Mouse (Mus musculus) limb, embryonic 13.5 days (tissue): Measurements from ENCODE around the gene Bag3. TPM values are rescaled to one million over a fixed set of nuclear protein-coding genes. Genes with fewer than 3 reads are reported as not detected.

Experiments
- ATAC-seq: fragments of 200-750 bp; cut with Nextera tagmentation; 2 replicates; pipeline ENCODE4 v1.8.0; 2017; ENCODE audit warnings: low read depth, moderate number of reproducible peaks, moderate TSS enrichment; ENCODE audit not compliant: low FRiP score
- H3K27ac ChIP-seq: fragments of 300-500 bp; sonication (generic); 2 replicates; pipeline ENCODE4 v1.5.1; 2015; ENCODE audit warnings: inconsistent platforms, mild to moderate bottlenecking, moderate library complexity
- H3K27me3 ChIP-seq: fragments of 300-500 bp; sonication (generic); 2 replicates; pipeline ENCODE4 v1.6.1; 2015; ENCODE audit warnings: mild to moderate bottlenecking, inconsistent platforms
- H3K36me3 ChIP-seq: fragments of 300-500 bp; sonication (generic); 2 replicates; pipeline ENCODE4 v1.6.1; 2015; ENCODE audit warnings: inconsistent platforms, mild to moderate bottlenecking, moderate library complexity
- H3K4me1 ChIP-seq: fragments of 300-500 bp; sonication (generic); 2 replicates; pipeline ENCODE4 v1.6.1; 2015; ENCODE audit warnings: inconsistent platforms
- H3K4me2 ChIP-seq: fragments of 300-500 bp; sonication (generic); replicated peaks from 2 replicates; pipeline ENCODE4 v1.6.1; 2015; ENCODE audit warnings: inconsistent platforms, mild to moderate bottlenecking, moderate library complexity
- H3K4me3 ChIP-seq: fragments of 300-500 bp; sonication (generic); 2 replicates; pipeline ENCODE4 v1.5.1; 2015; ENCODE audit warnings: moderate library complexity, mild to moderate bottlenecking, inconsistent platforms
- H3K9ac ChIP-seq: fragments of 300-500 bp; sonication (generic); 2 replicates; pipeline ENCODE4 v1.6.1; 2015; ENCODE audit warnings: mild to moderate bottlenecking, inconsistent platforms
- H3K9me3 ChIP-seq: fragments of 300-500 bp; sonication (generic); 2 replicates; pipeline ENCODE4 v1.6.1; 2016; ENCODE audit warnings: inconsistent platforms
- WGBS: fragments of 180-500 bp; shearing (Covaris S2); methylation state at CpG from one replicate; pipeline ENCODE4 v1.1.7; 2015; 5-methylcytosine and 5-hydroxymethylcytosine counted together
- polyA plus RNA-seq: library from polyadenylated mRNA; unstranded; fragments of >200 nt; fragmentation: Nextera tagmentation; extraction: Ambion mirVana; gene quantifications from 2 replicates; pipeline ENCODE4 v1.2.1, GENCODE M21; 2015

The Bag3 gene
- polyA plus RNA-seq, 1 experiment from 2014 or later: 15.2 TPM

- no peak overlapping the region for H3K27ac ChIP-seq
- H3K36me3 ChIP-seq: peaks cover 41% of the 10 kb centered on the region
- H3K9ac ChIP-seq: no peak overlapping the region
- H3K4me1 ChIP-seq: peaks cover 44% of the 10 kb centered on the region
- WGBS: 61% methylated on average over 5 of the region's 5 CpGs
- no peaks in the 10 kb centered on the region for H3K9me3 ChIP-seq
- no peaks in the 10 kb centered on the region for H3K27me3 ChIP-seq
- H3K4me2 ChIP-seq: no peak overlapping the region
- ATAC-seq: no peak
- no peak overlapping the region for H3K4me3 ChIP-seq
Measured at GRCm38 (mm10) chr7:128538769-128539168, 15.4 kb downstream of the Bag3 start.

GRCm38 (mm10) chr7:128540111-128540510 lies 16.7 kb downstream of the Bag3 start:
- no peak overlapping the region for H3K4me2 ChIP-seq
- H3K36me3 ChIP-seq: peaks cover 53% of the 10 kb centered on the region
- peaks cover 36% of the 10 kb centered on the region for H3K4me1 ChIP-seq
- H3K9me3 ChIP-seq: no peaks in the 10 kb centered on the region
- 93% methylated on average over 13 of the region's 13 CpGs for WGBS
- no peak overlapping the region for H3K9ac ChIP-seq
- no peak overlapping the region for H3K4me3 ChIP-seq
- no peak overlapping the region for H3K27ac ChIP-seq
- no peaks in the 10 kb centered on the region for H3K27me3 ChIP-seq
- no peak for ATAC-seq

- H3K36me3 ChIP-seq: peaks cover 58% of the 10 kb centered on the region
- H3K27ac ChIP-seq: no peak overlapping the region
- WGBS: 88% methylated on average over 16 of the region's 16 CpGs
Measured at GRCm38 (mm10) chr7:128540734-128541133, 17.3 kb downstream of the Bag3 start.

GRCm38 (mm10) chr7:128541186-128541585 lies 17.8 kb downstream of the Bag3 start:
- no peaks in the 10 kb centered on the region for H3K9me3 ChIP-seq
- WGBS: 65% methylated on average over 9 of the region's 9 CpGs
- no peak overlapping the region; the same call in 1 of the 2 replicates for H3K27ac ChIP-seq

More at GRCm38 (mm10) chr7:128540734-128541133, 17.3 kb downstream of the Bag3 start:
- no peak overlapping the region for H3K4me3 ChIP-seq
- no peaks in the 10 kb centered on the region for H3K27me3 ChIP-seq
- H3K4me1 ChIP-seq: peaks cover 30% of the 10 kb centered on the region
- H3K9ac ChIP-seq: no peak overlapping the region
- ATAC-seq: no peak
- H3K4me2 ChIP-seq: no peak overlapping the region
- H3K9me3 ChIP-seq: no peaks in the 10 kb centered on the region

GRCm38 (mm10) chr7:128541771-128542170 lies 18.4 kb downstream of the Bag3 start:
- no peak overlapping the region for H3K27ac ChIP-seq
- ATAC-seq: no peak
- H3K4me3 ChIP-seq: no peak overlapping the region
- H3K4me2 ChIP-seq: no peak overlapping the region
- H3K9ac ChIP-seq: no peak overlapping the region
- peaks cover 20% of the 10 kb centered on the region for H3K4me1 ChIP-seq
- H3K9me3 ChIP-seq: no peaks in the 10 kb centered on the region
- H3K27me3 ChIP-seq: no peaks in the 10 kb centered on the region
- 89% methylated on average over 17 of the region's 17 CpGs for WGBS
- H3K36me3 ChIP-seq: peaks cover 67% of the 10 kb centered on the region

More at GRCm38 (mm10) chr7:128541186-128541585, 17.8 kb downstream of the Bag3 start:
- Histone ChIP-seq H3K36me3 (peaks cover 62% of the 10 kb centered on the region), H3K4me2 (no peak overlapping the region), H3K4me3 (no peak overlapping the region), H3K4me1 (peaks cover 25% of the 10 kb centered on the region), H3K9ac (no peak overlapping the region), H3K27me3 (no peaks in the 10 kb centered on the region)
- ATAC-seq: no peak

- Histone ChIP-seq H3K27me3 (no peaks in the 10 kb centered on the region), H3K4me3 (no peak overlapping the region), H3K4me1 (peaks cover 16% of the 10 kb centered on the region), H3K4me2 (no peak overlapping the region), H3K36me3 (peaks cover 72% of the 10 kb centered on the region), H3K27ac (no peak overlapping the region), H3K9ac (no peak overlapping the region), H3K9me3 (no peaks in the 10 kb centered on the region)
- 73% methylated on average over 4 of the region's 4 CpGs for WGBS
- no peak for ATAC-seq
Measured at GRCm38 (mm10) chr7:128542488-128542887, 19.1 kb downstream of the Bag3 start.

- Histone ChIP-seq H3K4me1 (peaks cover 8% of the 10 kb centered on the region), H3K4me3 (no peak overlapping the region), H3K27ac (no peak overlapping the region), H3K4me2 (no peak overlapping the region), H3K9me3 (no peaks in the 10 kb centered on the region), H3K9ac (no peak overlapping the region), H3K36me3 (peaks cover 80% of the 10 kb centered on the region), H3K27me3 (no peaks in the 10 kb centered on the region)
- 77% methylated on average over 14 of the region's 14 CpGs for WGBS
- ATAC-seq: no peak
Measured at GRCm38 (mm10) chr7:128543148-128543855, 19.9 kb downstream of the Bag3 start.

- Histone ChIP-seq H3K27ac (no peak overlapping the region), H3K27me3 (no peaks in the 10 kb centered on the region), H3K36me3 (peaks cover 84% of the 10 kb centered on the region), H3K4me2 (no peak overlapping the region), H3K9ac (no peak overlapping the region), H3K4me3 (no peak overlapping the region), H3K9me3 (no peaks in the 10 kb centered on the region), H3K4me1 (peaks cover 2% of the 10 kb centered on the region)
- ATAC-seq: no peak
- 91% methylated on average over 3 of the region's 3 CpGs for WGBS
Measured at GRCm38 (mm10) chr7:128543961-128544360, 20.5 kb downstream of the Bag3 start.

GRCm38 (mm10) chr7:128544566-128545262 lies 21.3 kb downstream of the Bag3 start:
- H3K27me3 ChIP-seq: no peaks in the 10 kb centered on the region
- 92% methylated on average over 7 of the region's 7 CpGs for WGBS
- no peak overlapping the region for H3K4me2 ChIP-seq
- H3K36me3 ChIP-seq: peaks cover 84% of the 10 kb centered on the region
- H3K27ac ChIP-seq: no peak overlapping the region
- no peaks in the 10 kb centered on the region for H3K4me1 ChIP-seq
- H3K9me3 ChIP-seq: no peaks in the 10 kb centered on the region
- H3K4me3 ChIP-seq: no peak overlapping the region
- H3K9ac ChIP-seq: no peak overlapping the region
- no peak for ATAC-seq

- no peaks in the 10 kb centered on the region for H3K9me3 ChIP-seq
- WGBS: 95% methylated on average over 8 of the region's 8 CpGs
- H3K27me3 ChIP-seq: no peaks in the 10 kb centered on the region
- ATAC-seq: no peak
- H3K4me1 ChIP-seq: no peaks in the 10 kb centered on the region
- H3K4me3 ChIP-seq: no peak overlapping the region
- H3K4me2 ChIP-seq: no peak overlapping the region
- H3K9ac ChIP-seq: no peak overlapping the region
- H3K36me3 ChIP-seq: peaks cover 71% of the 10 kb centered on the region
- H3K27ac ChIP-seq: no peak overlapping the region
Measured at GRCm38 (mm10) chr7:128546031-128546430, 22.6 kb downstream of the Bag3 start.

- Histone ChIP-seq H3K4me2 (no peak overlapping the region), H3K9me3 (no peaks in the 10 kb centered on the region), H3K4me3 (no peak overlapping the region), H3K9ac (no peak overlapping the region), H3K4me1 (peaks cover 7% of the 10 kb centered on the region), H3K27me3 (no peaks in the 10 kb centered on the region), H3K36me3 (peaks cover 40% of the 10 kb centered on the region), H3K27ac (no peak overlapping the region)
- ATAC-seq: no peak
- 34% methylated on average over 4 of the region's 4 CpGs for WGBS
Measured at GRCm38 (mm10) chr7:128549137-128549536, 25.7 kb downstream of the Bag3 start.

- no peak for ATAC-seq
- Histone ChIP-seq H3K4me1 (peaks cover 7% of the 10 kb centered on the region), H3K9me3 (no peaks in the 10 kb centered on the region), H3K9ac (no peak overlapping the region), H3K27me3 (no peaks in the 10 kb centered on the region), H3K4me3 (no peak overlapping the region), H3K36me3 (peaks cover 29% of the 10 kb centered on the region), H3K4me2 (no peak overlapping the region), H3K27ac (no peak overlapping the region)
- WGBS: 59% methylated on average over 1 of the region's 1 CpGs
Measured at GRCm38 (mm10) chr7:128550328-128551086, 27.1 kb downstream of the Bag3 start.
